Mouse (Mus musculus): ENCODE results near the gene Stxbp5l. TPM values are rescaled to one million over a fixed set of nuclear protein-coding genes. Genes with fewer than 3 reads are reported as not detected.

Stxbp5l gene
- polyA plus RNA-seq, 1 experiment from 2014 or later: 0.04 TPM

GRCm38 (mm10) chr16:37089648-37090047 lies 295.1 kb downstream of the Stxbp5l start:
- Histone ChIP-seq H3K9me3 (ENCODE audit: low read length) (no peaks in the 10 kb centered on the region), H3K27me3 (replicated peaks; ENCODE audit: insufficient read depth, low read length) (no peaks in the 10 kb centered on the region), H3K27ac (ENCODE audit: low read length) (no peak overlapping the region), H3K4me2 (replicated peaks; ENCODE audit: low read depth, low read length) (no peak overlapping the region), H3K36me3 (ENCODE audit: insufficient read depth, low read length) (no peaks in the 10 kb centered on the region), H3K9ac (replicated peaks; ENCODE audit: low read depth) (no peak overlapping the region), H3K4me3 (ENCODE audit: low read depth, low read length) (no peak overlapping the region), H3K4me1 (ENCODE audit: insufficient read depth, low read depth, low read length) (no peaks in the 10 kb centered on the region)
- TF ChIP-seq CTCF (IDR thresholded peaks at IDR 0.05): no peak
- TF ChIP-seq EP300 (IDR thresholded peaks at IDR 0.05): no peak
- DNase-seq (ENCODE audit: low spot score) (peak; percentile 4), ATAC-seq (no peak)
- WGBS: 57% methylated on average over 1 of the region's 1 CpGs

DNA sequence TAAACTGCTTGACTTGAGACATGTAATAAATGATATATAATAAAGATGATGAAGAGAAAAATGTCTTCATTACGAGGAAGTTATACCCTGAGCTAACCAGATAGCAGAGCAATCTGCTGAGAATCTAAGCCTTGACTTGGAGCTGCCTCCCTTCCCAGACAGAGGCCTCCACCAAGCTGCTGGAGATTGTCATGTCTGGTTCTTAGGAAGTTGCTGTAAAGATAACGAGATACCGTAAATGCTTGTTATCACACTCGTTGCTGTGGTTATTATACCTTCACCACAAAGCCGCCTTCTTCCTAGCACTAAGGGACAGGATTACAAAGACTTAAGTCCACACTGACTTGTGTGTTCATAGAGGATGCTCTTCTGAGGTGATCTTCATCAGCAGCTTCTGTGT lies 312.4 kb downstream of the Stxbp5l start:
- Histone ChIP-seq H3K4me2 (replicated peaks; ENCODE audit: low read depth, low read length) (no peak overlapping the region), H3K27me3 (replicated peaks; ENCODE audit: insufficient read depth, low read length) (no peaks in the 10 kb centered on the region), H3K9ac (replicated peaks; ENCODE audit: low read depth) (no peak overlapping the region), H3K36me3 (ENCODE audit: insufficient read depth, low read length) (no peaks in the 10 kb centered on the region), H3K4me1 (ENCODE audit: insufficient read depth, low read depth, low read length) (no peaks in the 10 kb centered on the region), H3K4me3 (ENCODE audit: low read depth, low read length) (no peak overlapping the region), H3K9me3 (ENCODE audit: low read length) (no peaks in the 10 kb centered on the region), H3K27ac (ENCODE audit: low read length) (no peak overlapping the region)
- ATAC-seq (no peak), DNase-seq (ENCODE audit: low spot score) (no peak)
- WGBS: 92% methylated on average over 5 of the region's 5 CpGs
- TF ChIP-seq EP300 (IDR thresholded peaks at IDR 0.05) (no peak), CTCF (IDR thresholded peaks at IDR 0.05) (no peak)

Other genes starting within 250 kb of the Stxbp5l start
- gene Gtf2e1, start 154.8 kb upstream of the Stxbp5l start, polyA plus RNA-seq (2015; fragmentation: Nextera tagmentation; extraction: Ambion mirVana): 9.5 and 10.4 TPM in 2 replicates
- 11.3 and 12.0 TPM in 2 replicates for gene Rabl3, start 154.9 kb upstream of the Stxbp5l start, polyA plus RNA-seq (2015; fragmentation: Nextera tagmentation; extraction: Ambion mirVana)
- gene Hgd, start 195.2 kb upstream of the Stxbp5l start, polyA plus RNA-seq (2015; fragmentation: Nextera tagmentation; extraction: Ambion mirVana): 0.20 and 0.48 TPM in 2 replicates